Mouse (Mus musculus) E14TG2a.4 (cell line): ENCODE measurements at regions not wholly inside any gene's neighbourhood (a gene's known extent, or its start where the extent isn't known, plus 50 kb on each side); places are given as distances from the start of the nearest gene placed in this dataset.

Experiments
- H3K27me3 ChIP-seq: 2 replicates; pipeline ENCODE4 v1.6.1; 2014; ENCODE audit warnings: low read length, control low read depth; ENCODE audit not compliant: insufficient read depth
- H3K36me3 ChIP-seq: 2 replicates; pipeline ENCODE4 v1.6.1; 2014; ENCODE audit warnings: low read length, control low read depth; ENCODE audit not compliant: insufficient read depth
- H3K4me1 ChIP-seq: replicated peaks from 2 replicates; pipeline ENCODE4 v1.6.1; 2014; ENCODE audit warnings: low read depth, low read length, control low read depth
- H3K4me3 ChIP-seq: replicated peaks from 2 replicates; pipeline ENCODE4 v1.5.1; 2014; ENCODE audit warnings: mild to moderate bottlenecking, low read length
- H3K9me3 ChIP-seq: 2 replicates; pipeline ENCODE4 v1.6.1; 2014; ENCODE audit warnings: low read length, control low read depth
- CTCF ChIP-seq: conservative IDR thresholded peaks from 2 replicates; pipeline ENCODE4 v1.5.1; 2014; ENCODE audit warnings: low read length
- NANOG ChIP-seq: IDR thresholded peaks from 2 replicates; pipeline ENCODE4 v1.6.1; 2014; ENCODE audit warnings: borderline replicate concordance, low read length, mixed read lengths
- POU5F1 ChIP-seq: IDR thresholded peaks from 2 replicates; pipeline ENCODE4 v1.6.1; 2014; ENCODE audit warnings: low read length, borderline replicate concordance

DNA sequence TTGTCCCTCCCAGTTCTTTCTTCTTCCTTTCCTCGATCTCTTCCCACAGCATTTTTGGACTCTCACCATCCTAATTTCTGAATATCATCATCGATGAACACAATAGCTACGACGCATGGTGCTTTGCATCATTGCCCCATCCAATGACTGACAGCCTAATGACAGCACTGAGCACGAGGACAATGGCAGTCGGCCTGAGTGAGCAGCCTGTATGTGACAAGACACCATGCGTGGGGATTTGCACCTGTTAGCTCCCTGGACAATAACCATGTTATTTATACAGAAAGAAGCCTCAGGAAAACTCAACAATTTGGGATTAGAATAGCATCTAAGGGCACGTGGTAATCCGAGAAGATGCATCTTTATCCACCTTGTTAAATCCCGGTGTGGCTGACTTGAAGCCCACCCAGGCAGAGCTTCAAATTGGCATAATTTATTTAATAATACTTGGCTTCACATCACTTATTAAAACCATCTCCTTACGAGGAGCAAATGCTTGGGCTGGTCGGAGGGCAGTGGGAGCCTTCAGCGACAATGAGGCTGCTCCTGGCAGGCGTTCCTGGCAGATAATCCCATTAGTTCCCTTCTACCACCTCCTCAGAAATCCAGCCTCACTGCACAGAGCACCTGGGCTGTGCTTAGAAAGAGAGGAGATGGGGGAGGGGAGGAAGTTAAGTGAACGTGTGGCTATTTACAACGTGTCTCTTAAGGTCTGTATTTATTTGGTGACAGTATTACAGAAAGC is 85.4 kb downstream of the Cxcl12 start:
- Histone ChIP-seq H3K4me1 (no peaks in the 10 kb centered on the region; the same call in 1 of the 2 replicates), H3K4me3 (no peak overlapping the region), H3K9me3 (no peaks in the 10 kb centered on the region), H3K36me3 (no peaks in the 10 kb centered on the region), H3K27me3 (no peaks in the 10 kb centered on the region)
- TF ChIP-seq POU5F1: no peak
- no peak for TF ChIP-seq NANOG
- no peak for TF ChIP-seq CTCF

- Histone ChIP-seq H3K4me3 (no peak overlapping the region), H3K4me1 (no peaks in the 10 kb centered on the region; the same call in 1 of the 2 replicates), H3K27me3 (no peaks in the 10 kb centered on the region), H3K36me3 (no peaks in the 10 kb centered on the region), H3K9me3 (no peaks in the 10 kb centered on the region)
- no peak for TF ChIP-seq CTCF
- TF ChIP-seq POU5F1: no peak
- no peak for TF ChIP-seq NANOG
Observed at GRCm38 (mm10) chr6:117254620-117255228, 86.4 kb downstream of the Cxcl12 start.

DNA sequence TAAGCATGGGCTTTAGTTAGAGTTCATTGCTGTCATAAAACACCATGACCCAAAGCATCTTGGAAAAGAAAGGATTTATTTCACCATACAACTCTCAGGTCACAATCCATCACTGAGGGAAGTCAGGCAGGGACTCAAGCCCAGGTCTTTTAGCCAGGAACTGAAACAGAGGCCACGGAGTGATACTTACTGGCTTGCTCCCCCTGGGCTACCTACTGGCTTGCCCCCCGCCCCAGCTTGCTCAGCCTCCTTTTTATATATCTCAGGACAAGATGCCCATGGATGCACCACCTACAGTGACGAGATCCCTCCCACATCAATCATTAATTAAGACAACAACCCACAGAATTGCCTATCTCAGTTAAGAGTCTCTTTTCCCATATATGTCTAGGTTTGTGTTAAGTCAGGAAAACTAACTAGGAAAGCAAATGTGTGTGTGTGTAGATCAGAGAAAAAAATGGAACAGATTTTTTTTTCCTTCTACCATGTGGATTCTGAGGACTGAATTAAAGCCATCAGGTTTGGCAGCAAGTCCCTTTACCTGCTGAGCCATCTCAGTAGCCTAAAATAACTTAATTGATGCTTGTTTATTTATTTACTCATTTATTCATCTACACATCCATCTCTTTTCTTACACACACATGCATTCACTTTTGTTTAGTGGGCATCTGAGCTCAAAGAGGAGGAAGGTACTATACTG is 87.2 kb downstream of the Cxcl12 start:
- no peaks in the 10 kb centered on the region for H3K36me3 ChIP-seq
- TF ChIP-seq CTCF (no peak), NANOG (no peak), POU5F1 (no peak)
- H3K4me1 ChIP-seq: no peaks in the 10 kb centered on the region
- no peaks in the 10 kb centered on the region for H3K27me3 ChIP-seq
- H3K4me3 ChIP-seq: no peak overlapping the region
- no peaks in the 10 kb centered on the region for H3K9me3 ChIP-seq

GRCm38 (mm10) chr6:117256099-117256471 is 87.8 kb downstream of the Cxcl12 start:
- Histone ChIP-seq H3K36me3 (no peaks in the 10 kb centered on the region), H3K27me3 (no peaks in the 10 kb centered on the region), H3K4me1 (no peaks in the 10 kb centered on the region), H3K4me3 (no peak overlapping the region), H3K9me3 (no peaks in the 10 kb centered on the region)
- TF ChIP-seq NANOG (no peak), CTCF (no peak), POU5F1 (no peak)

- H3K36me3 ChIP-seq: no peaks in the 10 kb centered on the region
- H3K9me3 ChIP-seq: no peaks in the 10 kb centered on the region
- TF ChIP-seq CTCF: no peak
- TF ChIP-seq POU5F1: no peak
- H3K4me1 ChIP-seq: no peaks in the 10 kb centered on the region
- no peak overlapping the region for H3K4me3 ChIP-seq
- no peaks in the 10 kb centered on the region for H3K27me3 ChIP-seq
Observed at GRCm38 (mm10) chr6:117257591-117257990, 89.3 kb downstream of the Cxcl12 start.

GRCm38 (mm10) chr6:117267906-117268305 is 99.6 kb downstream of the Cxcl12 start:
- H3K4me1 ChIP-seq: no peaks in the 10 kb centered on the region
- no peaks in the 10 kb centered on the region for H3K27me3 ChIP-seq
- no peak for TF ChIP-seq NANOG
- no peak for TF ChIP-seq POU5F1
- TF ChIP-seq CTCF: no peak
- no peak overlapping the region for H3K4me3 ChIP-seq
- no peaks in the 10 kb centered on the region for H3K36me3 ChIP-seq
- H3K9me3 ChIP-seq: no peaks in the 10 kb centered on the region

DNA sequence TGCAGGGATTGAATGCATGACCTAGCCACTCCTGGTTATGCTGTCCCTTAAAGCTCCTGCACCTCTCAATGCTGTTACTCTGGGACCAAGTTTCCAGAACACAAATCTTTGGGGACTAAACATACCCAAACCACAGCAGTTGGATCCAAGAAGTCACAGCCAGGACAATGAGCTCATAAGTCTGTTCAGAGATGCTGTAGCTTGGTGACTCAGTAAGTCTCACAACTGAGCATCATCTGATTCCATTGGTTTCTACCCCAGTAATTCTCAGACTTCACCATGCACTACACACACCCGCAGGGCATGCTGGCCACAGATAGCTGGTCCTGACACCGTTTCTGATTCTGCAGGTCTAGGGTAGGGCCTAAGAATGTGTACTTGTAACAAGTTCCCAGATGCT is 100.0 kb downstream of the Cxcl12 start:
- Histone ChIP-seq H3K4me1 (no peaks in the 10 kb centered on the region), H3K9me3 (no peaks in the 10 kb centered on the region), H3K27me3 (no peaks in the 10 kb centered on the region), H3K4me3 (no peak overlapping the region), H3K36me3 (no peaks in the 10 kb centered on the region)
- TF ChIP-seq POU5F1 (no peak), NANOG (no peak), CTCF (no peak)

DNA sequence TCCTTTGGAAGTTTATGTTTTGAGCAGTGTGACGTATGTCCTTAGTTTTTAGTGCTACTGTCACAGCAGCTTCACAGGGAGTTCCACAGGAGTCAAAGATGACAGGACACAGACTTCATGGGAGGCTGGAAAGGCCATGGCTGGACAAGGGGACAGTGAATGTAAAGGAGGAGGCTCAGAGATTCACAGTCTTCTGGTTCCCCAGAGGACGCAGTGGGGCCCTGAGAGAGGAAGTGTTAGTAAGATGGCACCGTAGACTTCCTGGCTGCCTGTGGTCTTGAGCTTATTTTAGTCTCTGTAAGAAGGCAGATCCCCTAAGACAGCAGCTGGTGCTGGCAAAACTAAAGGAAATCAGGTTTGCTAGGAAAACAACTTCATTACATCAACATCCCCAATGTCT is 101.9 kb downstream of the Cxcl12 start:
- Histone ChIP-seq H3K9me3 (no peaks in the 10 kb centered on the region), H3K27me3 (no peaks in the 10 kb centered on the region), H3K36me3 (no peaks in the 10 kb centered on the region), H3K4me3 (no peak overlapping the region), H3K4me1 (no peaks in the 10 kb centered on the region)
- no peak for TF ChIP-seq CTCF
- TF ChIP-seq NANOG: no peak
- TF ChIP-seq POU5F1: no peak
